Mouse (Mus musculus): ENCODE measurements around the gene Gm20721.
"Not testable (repeated sequence)": the region's sequence is repeated elsewhere in the genome, so short reads cannot be mapped to it uniquely, and the experiment has no call there.

Gm20721 gene

DNA sequence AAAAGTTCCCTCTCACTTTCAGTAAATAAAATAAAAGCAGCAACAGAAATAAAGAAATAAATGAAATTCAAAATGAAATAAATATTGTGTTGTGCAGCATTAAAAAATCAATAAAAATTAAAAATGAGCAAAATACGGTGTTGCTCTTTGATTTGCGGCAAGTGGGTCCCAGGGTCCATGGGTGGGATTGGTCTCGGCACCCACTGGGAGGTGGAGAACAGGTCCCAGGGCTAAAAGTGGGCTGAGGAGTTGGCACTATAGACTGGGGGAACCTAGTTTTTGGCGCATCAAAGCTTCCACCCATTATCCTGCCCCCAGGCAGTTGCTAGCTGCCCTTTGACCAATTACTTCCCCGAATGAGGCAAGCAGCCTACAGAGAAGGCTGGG, at the start of gene Gm20721:
Gene Gm20721, minus strand, starts transcription at position 101 of the 387 bp plus-strand sequence.
- no peak for DNase-seq (ENCODE audit: low spot score in 2 of 2)

DNA sequence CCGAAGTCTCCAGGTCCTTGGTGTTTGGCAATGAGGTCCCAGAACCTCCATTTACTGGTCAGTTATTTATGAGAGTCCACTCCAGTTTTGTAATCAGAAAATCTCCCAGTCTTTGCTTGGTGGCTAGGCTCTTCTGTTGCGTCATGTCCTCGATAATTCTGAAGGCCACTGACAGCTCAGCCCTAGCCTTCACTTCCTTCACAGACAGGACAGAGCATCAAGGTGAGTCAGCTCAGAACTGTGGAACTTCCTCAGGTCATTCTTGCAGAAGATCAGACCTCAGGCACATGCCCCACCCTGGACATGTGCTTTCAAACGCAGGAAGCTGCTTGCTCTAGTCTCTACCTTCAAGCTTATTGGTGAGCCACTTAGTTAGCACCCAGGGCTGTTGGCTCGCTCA, 46.9 kb upstream of the Gm20721 start:
- no peak for DNase-seq (ENCODE audit: low spot score in 2 of 2)

DNA sequence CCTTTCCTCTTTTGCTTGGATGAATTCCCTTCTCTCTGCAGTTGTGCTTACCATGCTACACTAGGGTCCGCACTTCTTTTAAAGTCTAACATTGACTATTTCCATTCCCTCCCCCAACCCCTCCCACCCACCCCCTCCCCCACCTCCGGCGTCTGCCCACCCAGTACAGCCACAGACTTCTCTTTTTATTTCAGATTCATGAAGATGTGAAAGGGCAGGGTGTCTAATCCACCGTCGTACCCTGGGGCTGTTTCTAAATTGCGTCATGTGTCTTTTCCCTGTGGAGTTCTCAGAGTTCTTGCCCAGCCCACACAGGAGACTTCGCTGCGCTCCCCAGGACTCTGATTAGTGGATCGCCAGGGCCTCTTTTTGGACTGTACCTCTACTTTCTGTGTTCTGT, 46.0 kb upstream of the Gm20721 start:
- no peak for DNase-seq (ENCODE audit: low spot score in 2 of 2)

DNA sequence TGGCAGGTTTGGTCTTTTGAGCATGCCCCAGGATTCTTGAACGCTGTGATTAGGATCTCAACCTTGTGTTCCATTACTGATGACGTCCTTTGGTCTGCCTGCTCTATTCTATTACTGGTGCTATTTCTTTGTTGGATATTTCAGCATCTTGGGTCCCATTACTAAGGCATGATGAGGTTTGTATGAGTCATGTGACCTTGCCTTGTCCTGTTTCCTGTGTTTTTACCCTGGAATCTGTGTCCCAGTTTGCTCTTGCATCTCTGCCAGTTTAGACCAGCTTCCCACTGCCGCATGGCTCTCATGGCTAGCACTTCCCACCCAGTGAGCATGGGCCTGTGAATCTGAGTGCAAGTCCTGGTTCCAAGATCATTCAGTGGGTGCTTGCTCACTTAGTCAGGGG, 45.4 kb upstream of the Gm20721 start:
- no peak for DNase-seq (ENCODE audit: low spot score in 2 of 2)

DNA sequence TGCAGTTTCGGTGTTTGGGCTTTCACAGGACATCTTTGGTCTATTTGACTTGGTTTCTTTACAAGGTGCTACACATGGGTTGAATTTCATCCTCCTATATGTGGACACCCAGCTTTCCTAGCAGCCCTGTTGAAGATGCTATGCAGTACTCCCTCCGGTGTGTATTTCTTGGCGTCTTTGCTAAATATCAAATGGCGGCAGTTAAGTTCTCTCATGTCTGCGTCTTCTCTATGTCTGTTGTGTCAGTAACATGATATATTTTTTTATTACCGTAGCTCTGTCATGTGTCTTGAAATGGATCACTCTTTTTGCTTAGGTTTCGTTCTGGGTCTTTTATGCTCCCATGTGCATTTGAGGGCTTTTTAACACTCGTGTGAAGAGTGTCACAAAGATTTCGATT, 34.5 kb upstream of the Gm20721 start:
- no peak for DNase-seq (ENCODE audit: low spot score in 2 of 2)

DNA sequence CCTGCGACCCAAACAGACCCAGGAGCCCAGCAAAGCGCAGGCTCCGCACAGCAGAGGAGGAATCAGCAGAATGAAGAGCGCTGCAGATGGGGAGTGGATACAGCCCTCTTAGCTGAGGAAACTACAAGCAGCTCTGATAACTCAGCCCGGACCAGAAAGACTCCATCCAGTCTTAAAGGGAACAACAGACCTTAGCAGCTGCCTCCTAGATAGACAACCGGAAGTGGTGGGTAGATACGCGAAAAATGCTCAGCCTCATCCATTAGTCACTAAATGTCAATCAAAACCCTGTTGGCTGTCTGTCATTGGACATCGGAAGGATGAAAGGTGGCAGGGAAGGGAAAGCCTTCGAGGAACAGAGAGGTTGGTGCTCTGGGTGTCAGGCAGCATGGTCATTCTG, 20.1 kb upstream of the Gm20721 start:
- no peak for DNase-seq (ENCODE audit: low spot score in 2 of 2)

DNA sequence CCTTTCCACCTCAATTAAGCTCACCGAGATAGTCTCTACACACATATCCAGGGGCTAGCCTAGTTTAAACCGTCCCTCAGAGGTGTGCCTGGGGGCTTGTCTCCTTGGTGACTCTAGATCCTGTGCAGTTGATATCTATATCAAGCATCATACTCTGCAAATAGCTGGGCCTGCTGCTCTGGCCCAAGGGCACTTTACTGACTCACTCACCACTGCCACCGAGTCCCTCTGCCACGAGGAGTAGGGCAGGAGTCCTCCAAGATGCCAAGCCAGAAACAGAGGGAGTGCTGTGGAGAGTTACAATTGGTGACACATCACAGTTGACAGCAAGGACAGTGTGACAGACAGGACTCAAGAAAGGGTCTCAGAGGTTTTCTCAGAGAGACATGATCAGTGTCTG, 13.1 kb upstream of the Gm20721 start:
- no peak for DNase-seq (ENCODE audit: low spot score in 2 of 2)

DNA sequence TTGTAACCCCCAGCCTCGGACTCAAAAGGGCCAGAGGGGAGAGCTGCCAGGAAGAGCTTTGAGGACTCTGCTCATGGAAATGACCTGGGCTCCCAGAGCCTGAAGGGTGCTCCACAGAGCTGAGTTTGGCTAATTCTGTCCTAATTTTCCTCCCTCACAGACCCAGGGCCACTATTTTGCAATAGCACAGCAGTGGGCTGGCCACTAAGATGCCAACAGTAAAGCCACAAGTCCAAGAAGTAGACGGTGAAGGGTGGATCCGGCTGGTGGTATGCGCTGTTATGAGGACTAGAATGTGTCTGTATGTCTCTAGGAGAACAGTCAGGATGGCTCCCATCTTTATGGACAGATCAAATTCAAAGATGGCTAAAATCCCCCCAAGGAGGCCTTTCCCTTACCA, 12.0 kb upstream of the Gm20721 start:
- no peak for DNase-seq (ENCODE audit: low spot score in 2 of 2)

DNA sequence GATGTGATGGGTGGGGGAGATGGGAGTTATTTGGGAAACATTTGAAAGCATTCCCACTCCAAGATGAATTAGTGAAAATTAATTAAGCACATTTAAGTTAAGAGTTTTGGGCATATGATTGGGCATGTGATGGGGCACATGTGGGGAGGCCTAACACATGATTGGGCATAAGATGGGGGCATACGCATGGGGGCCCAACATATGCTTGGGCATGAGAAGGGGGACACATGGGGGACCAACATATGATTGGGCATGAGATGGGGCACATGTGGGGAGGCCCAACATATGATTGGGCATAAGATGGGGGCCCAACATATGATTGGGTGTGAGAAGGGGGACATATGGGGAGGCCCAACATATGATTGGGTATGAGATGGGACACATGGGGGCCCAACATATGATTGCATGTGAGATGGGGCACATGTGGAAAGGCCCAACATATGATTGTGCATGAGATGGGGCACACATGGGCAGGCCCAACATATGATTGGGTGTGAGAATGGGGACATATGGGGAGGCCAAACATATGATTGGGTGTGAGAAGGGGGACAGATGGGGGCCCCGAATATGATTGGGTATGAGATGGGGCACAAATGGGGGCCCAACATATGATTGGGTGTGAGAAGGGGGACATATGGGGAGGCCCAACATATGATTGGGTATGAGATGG, 622 bp upstream of the Gm20721 start:
- not testable (repeated sequence) for DNase-seq (ENCODE audit: low spot score in 2 of 2)

DNA sequence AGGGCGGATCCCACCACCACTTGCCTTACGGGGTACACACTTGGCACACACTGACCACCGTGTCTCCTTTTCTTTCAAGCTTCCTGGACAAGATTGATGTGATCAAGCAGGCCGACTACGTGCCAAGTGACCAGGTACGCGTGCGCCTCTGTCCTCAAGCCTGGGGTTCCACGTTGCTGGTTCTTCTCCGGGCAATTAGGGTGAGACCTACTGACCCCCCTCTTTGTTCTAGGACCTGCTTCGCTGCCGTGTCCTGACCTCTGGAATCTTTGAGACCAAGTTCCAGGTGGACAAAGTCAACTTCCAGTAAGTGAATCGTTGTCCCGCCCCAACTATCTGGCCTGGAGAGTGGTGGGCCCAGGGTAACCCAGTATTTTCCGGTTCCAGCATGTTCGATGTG, 1.5 kb downstream of the Gm20721 start:
- DNase-seq (ENCODE audit: low spot score in 2 of 2): no peak

DNA sequence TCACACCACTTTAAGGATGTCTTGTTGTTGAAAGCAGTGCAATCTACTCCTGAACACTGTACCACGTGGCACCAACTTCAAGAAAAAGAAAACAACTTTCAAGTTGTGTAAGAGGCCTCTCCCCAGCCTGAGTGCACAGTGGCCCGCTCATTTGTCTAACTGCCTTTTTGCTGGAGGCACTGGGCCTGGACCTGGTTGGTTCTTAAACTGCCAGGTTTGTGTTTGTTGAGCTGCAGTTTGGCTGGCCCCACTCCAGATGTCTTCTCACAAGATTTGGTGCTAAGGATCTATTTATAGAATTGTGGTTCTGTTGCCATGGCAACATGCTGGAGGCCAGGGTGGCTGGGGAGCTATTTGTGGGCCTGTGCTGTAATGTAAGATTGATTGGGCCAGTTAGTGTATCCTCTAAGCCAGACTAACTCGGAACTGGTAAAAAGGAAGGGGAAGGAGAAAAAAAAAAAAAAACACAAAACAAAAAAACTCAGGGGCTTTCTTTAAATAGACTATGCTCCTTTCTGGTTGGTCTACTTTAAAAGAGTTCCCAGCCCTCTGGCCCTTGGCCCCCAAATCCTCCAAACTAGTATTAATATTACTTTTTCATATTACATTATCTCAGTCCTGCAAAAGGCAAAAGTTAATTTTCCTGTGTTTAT, 2.4 kb downstream of the Gm20721 start:
- peak; percentile 68 to 81 for DNase-seq (ENCODE audit: low spot score in 2 of 2)

DNA sequence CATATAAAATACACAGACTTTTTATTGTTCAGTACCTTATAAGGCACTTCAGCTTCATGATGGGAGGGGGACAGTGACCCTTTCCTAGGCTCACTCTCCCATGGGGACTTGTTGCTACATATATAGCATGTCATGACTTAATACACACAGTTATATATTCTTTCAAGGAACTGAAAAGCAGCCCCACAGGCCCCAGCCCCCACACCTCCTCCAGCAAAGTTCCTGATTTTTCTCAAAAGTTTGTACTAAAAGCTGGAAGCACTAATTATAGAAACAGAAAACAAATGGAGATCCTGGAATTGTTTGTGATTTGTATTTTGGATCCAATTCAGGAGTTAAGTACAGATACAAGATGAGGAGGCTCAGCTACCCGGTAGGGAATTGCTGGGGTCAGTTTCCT, 2.9 kb downstream of the Gm20721 start:
- no peak for DNase-seq (ENCODE audit: low spot score in 2 of 2)

DNA sequence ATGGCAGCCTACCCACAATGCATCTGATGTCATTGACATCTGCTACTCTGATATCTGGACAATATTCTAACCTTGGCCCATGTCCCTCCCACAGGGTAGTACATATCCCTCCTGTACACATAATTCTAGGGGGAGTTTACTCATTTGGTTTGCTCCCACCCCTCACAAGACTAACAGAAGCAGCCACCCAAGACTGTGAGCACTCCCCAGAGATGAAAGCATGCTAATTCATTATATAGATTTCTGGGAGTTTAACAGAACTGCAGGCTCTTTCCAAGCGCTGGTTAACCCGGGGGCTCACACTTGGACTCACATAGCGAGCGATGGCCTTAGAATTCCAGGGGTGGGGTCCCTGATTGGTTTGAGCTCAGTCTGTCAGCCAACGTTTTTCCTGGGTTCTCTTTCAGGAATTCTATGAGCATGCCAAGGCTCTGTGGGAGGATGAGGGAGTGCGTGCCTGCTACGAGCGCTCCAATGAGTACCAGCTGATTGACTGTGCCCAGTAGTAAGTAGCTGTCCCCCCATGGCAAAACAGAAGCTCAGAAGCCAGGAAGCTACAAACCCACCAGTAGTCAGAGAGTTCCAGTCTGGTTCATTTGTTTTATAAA, 3.6 kb downstream of the Gm20721 start:
- no peak for DNase-seq (ENCODE audit: low spot score in 2 of 2)

DNA sequence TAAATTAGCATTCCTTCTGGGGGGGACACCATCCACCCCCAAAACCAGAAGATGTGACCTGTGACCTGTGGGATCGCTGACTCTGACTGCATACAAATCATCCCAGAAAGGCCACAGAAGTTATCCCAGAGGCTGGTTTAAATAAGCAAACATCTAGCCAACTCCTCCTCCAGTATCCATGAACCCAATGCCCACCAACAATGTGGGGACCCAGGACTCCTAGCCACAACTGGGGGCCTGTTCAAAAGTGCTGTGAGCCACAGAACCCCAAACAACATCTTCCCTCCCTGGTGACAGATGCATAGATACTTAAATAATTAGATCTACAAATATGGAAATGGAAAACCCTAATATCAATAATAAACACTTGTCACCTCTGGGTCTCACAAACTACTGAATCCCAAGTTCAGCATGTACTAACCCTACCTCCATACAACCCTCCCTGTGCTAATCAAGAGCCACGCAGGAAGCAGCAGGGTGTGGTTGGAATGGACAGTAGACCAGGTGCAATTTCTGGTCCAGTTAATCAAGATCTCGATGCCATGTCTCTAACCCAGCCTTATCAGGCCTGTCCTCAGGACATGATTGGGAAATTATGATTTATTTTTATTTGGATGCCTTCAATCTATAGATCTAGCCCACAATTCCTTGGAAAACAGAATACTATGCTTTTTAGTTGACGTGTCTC, 5.5 kb downstream of the Gm20721 start:
- DNase-seq (ENCODE audit: low spot score in 2 of 2): no peak

DNA sequence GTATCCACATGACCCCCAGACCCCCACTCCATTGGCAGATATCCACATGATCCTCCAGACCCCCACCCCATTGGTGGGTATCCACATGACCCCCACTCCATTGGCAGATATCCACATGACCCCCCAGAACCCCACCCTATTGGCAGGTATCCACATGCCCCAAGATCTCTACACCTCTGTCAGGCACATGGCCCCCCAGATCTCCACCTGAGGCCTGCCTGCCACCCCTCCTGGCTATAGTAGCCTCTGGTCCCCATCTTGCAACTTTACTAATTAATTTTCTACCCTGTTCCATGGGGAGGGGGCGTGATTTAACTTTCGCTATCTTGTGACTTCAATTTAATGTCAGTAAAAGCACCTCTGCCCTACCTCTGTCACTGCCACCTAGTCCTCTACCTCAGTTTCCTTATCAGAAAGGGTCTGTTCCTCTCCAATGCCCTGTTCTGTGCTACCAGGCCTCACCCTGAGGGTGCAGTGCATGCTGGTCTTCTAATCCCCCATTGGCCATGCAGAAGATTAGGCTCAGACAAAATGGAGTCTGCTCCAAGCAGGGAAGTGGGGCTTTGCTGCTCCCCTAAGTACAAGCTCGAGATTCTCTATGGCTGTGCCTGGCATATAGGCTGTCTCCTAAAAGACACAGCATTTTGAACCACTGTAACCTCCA, 6.2 kb downstream of the Gm20721 start:
- no peak for DNase-seq (ENCODE audit: low spot score in 2 of 2)

DNA sequence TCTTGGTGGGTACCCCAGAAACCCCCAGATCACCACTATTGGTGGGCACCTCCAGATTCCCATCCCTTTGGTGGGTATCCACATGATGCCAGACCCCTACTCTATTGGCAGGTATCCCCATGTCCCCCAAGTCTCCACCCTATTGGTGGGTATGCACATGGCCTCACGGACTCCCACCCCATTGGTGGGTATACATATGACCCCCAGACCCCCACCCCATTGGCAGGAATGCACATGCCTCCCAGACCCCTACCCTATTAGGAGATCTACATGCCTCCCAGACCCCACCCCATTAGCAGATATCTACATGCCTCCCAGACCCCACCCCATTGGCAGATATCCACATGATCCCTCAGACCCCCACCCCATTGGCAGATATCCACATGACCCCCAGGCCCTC, 6.8 kb downstream of the Gm20721 start:
- no peak for DNase-seq (ENCODE audit: low spot score in 2 of 2)

DNA sequence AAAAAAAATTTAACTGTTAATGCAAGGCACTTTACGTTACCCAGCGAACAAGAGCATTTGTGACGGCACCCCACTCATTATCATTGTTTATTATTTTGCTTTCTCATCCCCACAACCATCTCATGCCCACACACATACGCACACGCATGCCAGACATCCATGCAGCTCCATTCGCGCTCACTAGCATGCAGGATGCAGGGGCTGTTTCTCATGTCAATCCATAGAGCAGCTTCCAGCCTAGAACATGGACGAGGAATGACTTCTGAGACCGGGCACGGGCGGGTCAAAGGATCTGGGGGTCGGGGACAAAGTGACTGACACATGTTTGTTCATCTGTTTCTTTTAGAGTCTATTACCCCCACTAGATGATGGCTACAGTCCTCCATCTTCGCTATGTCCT, 9.2 kb downstream of the Gm20721 start:
- DNase-seq (ENCODE audit: low spot score in 2 of 2): no peak

DNA sequence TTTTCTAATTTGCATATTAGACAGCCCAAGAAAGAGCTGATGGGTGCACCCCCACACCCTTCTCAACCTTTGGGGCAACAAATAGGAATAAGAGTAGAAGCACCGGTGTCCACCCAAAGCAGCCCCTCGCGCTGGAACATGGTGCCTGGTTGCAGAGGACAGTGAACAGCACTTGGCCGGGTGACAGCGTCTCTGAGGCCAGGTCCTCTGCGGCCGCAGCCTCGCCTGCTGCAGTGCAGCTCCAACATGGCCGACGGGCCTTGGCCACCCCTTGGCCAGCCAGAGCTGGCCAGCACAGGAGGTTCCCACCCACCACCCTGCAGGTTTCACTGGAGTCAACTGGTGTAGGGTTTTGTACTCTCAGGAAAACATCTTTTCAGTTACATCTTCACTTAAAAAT, 12.1 kb downstream of the Gm20721 start:
- no peak for DNase-seq (ENCODE audit: low spot score in 2 of 2)

DNA sequence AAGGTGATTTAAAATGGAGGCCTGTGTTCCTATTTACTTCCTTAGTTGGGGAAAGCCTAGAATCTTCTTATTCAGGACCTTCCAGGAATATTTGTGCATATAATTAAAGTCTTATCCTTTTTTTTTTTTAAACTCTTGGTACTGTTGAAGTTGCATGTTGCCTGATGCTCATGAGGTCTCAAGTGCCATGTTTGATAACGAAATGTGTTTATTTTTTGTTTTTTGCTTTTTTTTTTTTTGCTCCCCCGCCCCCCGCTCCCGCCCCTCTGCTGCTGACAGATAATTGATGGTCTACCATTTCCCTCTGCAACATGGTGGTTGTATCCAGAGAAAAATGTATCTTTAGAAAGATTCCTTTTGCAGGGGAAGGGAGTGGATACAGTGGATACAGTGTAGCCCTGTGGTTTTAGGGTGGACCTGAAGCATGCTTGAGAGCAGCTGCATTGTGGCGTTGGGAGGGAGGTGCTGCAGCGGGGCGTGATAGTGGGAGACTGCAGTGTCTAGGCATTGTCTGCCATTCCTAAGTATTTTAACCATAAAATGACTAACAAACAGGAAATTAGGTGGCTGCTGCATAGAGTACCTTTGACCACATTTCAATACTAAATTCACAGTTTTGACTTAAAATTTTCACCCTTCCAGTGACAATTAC, 13.1 kb downstream of the Gm20721 start:
- DNase-seq (ENCODE audit: low spot score in 2 of 2): no peak

DNA sequence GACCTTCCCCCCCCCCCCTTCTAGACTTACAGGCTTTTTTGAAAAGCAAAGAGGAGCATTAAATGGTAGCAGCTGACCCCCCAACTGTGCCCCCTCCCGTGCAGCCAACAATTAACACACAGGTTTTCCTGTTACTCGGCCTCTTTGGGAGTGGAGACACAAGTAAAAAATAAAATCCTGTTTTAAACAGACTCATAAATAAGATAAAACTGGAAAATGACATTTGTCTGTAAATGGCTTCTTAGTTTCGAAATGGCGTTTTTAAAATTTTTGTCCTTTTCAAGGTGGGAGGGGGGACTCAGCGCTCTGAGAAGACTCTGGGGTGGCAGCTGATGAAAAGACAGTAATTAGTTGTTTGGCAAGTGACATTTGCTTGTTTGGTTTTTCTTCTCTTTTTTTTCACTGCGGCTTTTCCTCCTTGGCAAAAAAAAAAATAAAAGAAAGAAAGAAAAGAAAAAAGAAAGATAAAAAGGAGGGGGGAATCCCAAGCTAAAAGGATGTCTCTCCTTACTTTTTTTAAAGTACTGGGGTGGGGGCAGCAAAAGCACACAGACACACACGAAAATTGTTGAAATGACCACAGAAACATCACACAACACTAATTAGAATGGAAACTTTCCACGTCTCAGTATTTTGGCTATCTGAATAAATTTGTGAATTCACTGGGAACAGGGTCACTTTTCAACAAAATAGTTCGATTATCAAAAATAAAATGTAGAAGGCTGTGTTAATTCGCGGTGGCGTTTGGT, 15.1 kb downstream of the Gm20721 start:
- DNase-seq (ENCODE audit: low spot score in 2 of 2): no peak

DNA sequence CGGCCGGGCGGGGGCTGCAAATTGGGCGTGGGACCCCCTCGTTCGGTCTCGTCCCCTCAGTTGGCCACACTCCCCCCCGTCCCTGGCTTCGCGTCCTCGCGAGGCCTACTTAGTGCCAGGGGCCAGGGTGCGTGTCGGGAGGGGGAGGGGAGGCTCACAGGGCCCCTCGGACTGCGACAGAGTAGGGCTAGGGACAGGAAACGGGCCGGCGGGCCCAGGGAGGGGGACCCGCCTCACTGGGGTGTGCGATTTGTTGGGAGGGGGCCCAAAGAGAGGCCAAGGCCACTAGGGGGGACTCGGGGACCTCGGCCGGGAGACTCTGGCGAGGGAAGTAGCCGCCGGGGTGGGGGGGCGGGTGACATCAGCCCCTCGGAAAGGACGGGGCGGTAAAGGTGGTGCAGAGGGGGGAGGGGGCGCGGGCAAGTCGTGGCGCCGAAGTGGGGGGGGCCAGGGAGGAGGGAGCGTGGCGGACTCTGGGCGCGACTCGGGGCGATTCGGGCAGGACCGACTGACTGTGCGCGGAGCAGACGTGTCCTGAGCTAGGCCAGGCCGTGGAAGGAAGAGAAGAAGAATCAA, 15.8 kb downstream of the Gm20721 start:
- DNase-seq (ENCODE audit: low spot score in 2 of 2): peak; percentile 31 to 50

Data from right cerebral cortex, adult 2 months (tissue).